Mouse (Mus musculus): Measurements from ENCODE around the gene Aadacl2. TPM values are rescaled to one million over a fixed set of nuclear protein-coding genes. Genes with fewer than 3 reads are reported as not detected.

Gene Aadacl2
- polyA plus RNA-seq, 1 experiment: not detected

DNA sequence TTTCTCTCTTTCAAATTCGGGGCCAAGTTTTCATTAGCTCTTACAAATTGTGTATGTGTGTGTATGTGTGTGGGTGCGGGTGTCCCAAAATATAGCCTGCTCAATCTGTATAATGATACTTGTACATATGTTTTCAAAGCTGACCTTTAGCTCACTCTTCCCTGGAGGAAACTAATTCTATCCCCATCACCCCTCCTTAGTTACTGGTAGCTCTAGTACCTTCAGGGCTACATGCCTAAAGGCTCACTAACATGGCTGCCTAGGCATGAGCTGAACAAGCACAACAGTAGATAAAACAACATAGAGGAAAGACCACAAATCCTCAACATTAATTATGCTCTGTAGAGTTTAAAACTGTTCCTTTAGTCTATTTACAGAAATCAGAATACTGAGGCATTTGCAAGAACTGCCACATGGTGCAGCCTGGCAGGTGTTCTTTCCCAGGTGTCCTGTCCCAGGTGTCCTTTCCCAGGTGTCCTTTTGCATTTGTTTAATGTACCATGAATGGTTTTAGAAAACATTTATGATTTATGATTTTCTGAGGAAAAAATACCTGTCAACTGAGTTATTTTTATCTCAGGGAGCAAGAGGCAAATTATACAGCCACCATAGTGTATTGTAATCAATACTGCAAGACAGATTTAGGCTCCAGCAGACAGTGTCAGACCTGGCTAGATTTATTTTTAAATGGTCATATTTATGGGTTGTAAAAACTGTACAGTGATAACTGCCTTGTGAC lies 50.7 kb downstream of the Aadacl2 start:
- Histone ChIP-seq H3K4me1 (ENCODE audit: control insufficient read depth, insufficient read depth, low read length) (no peaks in the 10 kb centered on the region), H3K27ac (ENCODE audit: insufficient read depth, low read length) (no peak overlapping the region), H3K4me3 (ENCODE audit: insufficient read depth, low read length) (no peak overlapping the region)
- no peak for TF ChIP-seq POLR2A (IDR thresholded peaks at IDR 0.05; ENCODE audit: low read depth, low read length)
- no peak for TF ChIP-seq CTCF (IDR thresholded peaks at IDR 0.05; ENCODE audit: borderline replicate concordance, insufficient read depth, low read length)

DNA sequence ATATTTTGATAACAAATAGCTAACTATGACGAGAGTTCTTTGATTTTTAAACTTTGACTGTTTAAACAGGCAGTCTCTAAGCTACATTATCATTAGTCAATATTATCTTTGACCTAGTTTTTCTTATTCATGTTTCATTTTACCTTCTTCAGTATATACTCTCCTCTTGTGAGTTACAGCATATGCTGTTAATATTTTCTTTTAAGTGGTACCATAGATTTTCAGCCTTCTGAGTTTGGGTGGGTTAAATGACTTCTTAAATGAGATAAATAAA lies 51.2 kb downstream of the Aadacl2 start:
- Histone ChIP-seq H3K27ac (ENCODE audit: insufficient read depth, low read length) (no peak overlapping the region), H3K4me1 (ENCODE audit: control insufficient read depth, insufficient read depth, low read length) (no peaks in the 10 kb centered on the region), H3K4me3 (ENCODE audit: insufficient read depth, low read length) (no peak overlapping the region)
- TF ChIP-seq CTCF (IDR thresholded peaks at IDR 0.05; ENCODE audit: borderline replicate concordance, insufficient read depth, low read length) (no peak), POLR2A (IDR thresholded peaks at IDR 0.05; ENCODE audit: low read depth, low read length) (no peak)

Other genes starting within 250 kb of the Aadacl2 start
- not detected in 2 replicates for gene Gm8298, start 145.7 kb upstream of the Aadacl2 start, polyA plus RNA-seq (2011; ENCODE audit: insufficient read length, low read depth, missing spikeins)
- not detected in 2 replicates for gene C130079G13Rik, start 81.5 kb upstream of the Aadacl2 start, polyA plus RNA-seq (2011; ENCODE audit: insufficient read length, low read depth, missing spikeins)
- gene Aadac, start 19.0 kb downstream of the Aadacl2 start, polyA plus RNA-seq (2011; ENCODE audit: insufficient read length, low read depth, missing spikeins): not detected in 2 replicates
- not detected in 2 replicates for gene Sucnr1, start 75.1 kb downstream of the Aadacl2 start, polyA plus RNA-seq (2011; ENCODE audit: insufficient read length, low read depth, missing spikeins)